Comparison of ENCODE assay signal across 27 mouse cellular contexts in genomic region chr14:47438947-47439346, GRCm38 (mm10). TPM values are rescaled to one million over a fixed set of nuclear protein-coding genes. Genes with fewer than 3 reads are reported as not detected.
"Had no signal": no experiment of that assay in that cellular context is flagged by ENCODE, and none has a peak within 500 bp of the region (broad histone marks: within the 10 kb centered on the region; RNA-seq: fewer than 3 reads in every experiment).

No protein-coding gene starts in this region.

- H3K4me3 ChIP-seq: heart, embryonic 10.5 days; heart, embryonic 12.5 days; hindbrain, embryonic 13.5 days; hindbrain, embryonic 15.5 days; kidney, embryonic 15.5 days; limb, embryonic 13.5 days; limb, embryonic 15.5 days; liver, embryonic 12.5 days had no signal

- ATAC-seq: hindbrain, postnatal 0 days; intestine, embryonic 16.5 days; liver, embryonic 12.5 days had no signal

- H3K9ac ChIP-seq: heart, embryonic 12.5 days; hindbrain, embryonic 13.5 days; hindbrain, embryonic 15.5 days; kidney, embryonic 15.5 days; limb, embryonic 13.5 days; limb, embryonic 15.5 days; liver, embryonic 12.5 days; liver, embryonic 14.5 days had no signal

- H3K4me1 ChIP-seq: heart, embryonic 10.5 days; heart, embryonic 12.5 days; hindbrain, embryonic 13.5 days; hindbrain, embryonic 15.5 days; kidney, embryonic 15.5 days; limb, embryonic 13.5 days; limb, embryonic 15.5 days; liver, embryonic 12.5 days had no signal

- H3K4me2 ChIP-seq: heart, embryonic 12.5 days; hindbrain, embryonic 13.5 days; hindbrain, embryonic 15.5 days; kidney, embryonic 15.5 days; limb, embryonic 13.5 days; limb, embryonic 15.5 days; liver, embryonic 12.5 days had no signal

- H3K9me3 ChIP-seq: hindbrain, embryonic 15.5 days; limb, embryonic 15.5 days; liver, embryonic 12.5 days had no signal

- DNase-seq: gastrocnemius, postnatal 14 days; gastrocnemius, postnatal 36 days; heart, adult 18-20 months; heart, postnatal 10 days; heart, postnatal 36 days; kidney, adult 11 months; kidney, adult 2 months; kidney, adult 9 months; kidney, postnatal 14 days; kidney, postnatal 36 days; layer of hippocampus, adult 9-11 months; layer of hippocampus, postnatal 36 days; left cerebral cortex, postnatal 4 days had no signal

- H3K27ac ChIP-seq: heart, embryonic 10.5 days; hindbrain, embryonic 13.5 days; hindbrain, embryonic 15.5 days; hindbrain, postnatal 0 days; kidney, embryonic 15.5 days; kidney, postnatal 0 days; limb, embryonic 13.5 days; limb, embryonic 15.5 days; liver, embryonic 12.5 days; liver, embryonic 14.5 days had no signal

- H3K36me3 ChIP-seq: heart, embryonic 10.5 days; heart, embryonic 12.5 days; hindbrain, embryonic 13.5 days; hindbrain, embryonic 15.5 days; kidney, embryonic 15.5 days; limb, embryonic 13.5 days; limb, embryonic 15.5 days; liver, embryonic 12.5 days had no signal

- H3K27me3 ChIP-seq: heart, embryonic 12.5 days; hindbrain, embryonic 13.5 days; hindbrain, embryonic 15.5 days; kidney, embryonic 15.5 days; limb, embryonic 13.5 days; limb, embryonic 15.5 days; liver, embryonic 12.5 days had no signal

RNA-seq across cellular contexts. Expression of gene Dlgap5, which starts 20.7 kb away (rescaled TPM):
- total RNA-seq: gastrocnemius, adult 18-20 months; gastrocnemius, adult 8-10 months had no signal
